Mouse (Mus musculus) CD4-positive helper T cell, adult 2 months (primary cell): ENCODE results near the gene Poll.
A peak's percentile ranks its signal among the peaks of the same experiment; 100 is the strongest.

ENCODE experiments used
- DNase-seq: peaks from one replicate; pipeline ENCODE4 v3.0.0-alpha.2; 2012; ENCODE audit warnings: low read depth, missing footprints, low spot score

Gene Poll

DNA sequence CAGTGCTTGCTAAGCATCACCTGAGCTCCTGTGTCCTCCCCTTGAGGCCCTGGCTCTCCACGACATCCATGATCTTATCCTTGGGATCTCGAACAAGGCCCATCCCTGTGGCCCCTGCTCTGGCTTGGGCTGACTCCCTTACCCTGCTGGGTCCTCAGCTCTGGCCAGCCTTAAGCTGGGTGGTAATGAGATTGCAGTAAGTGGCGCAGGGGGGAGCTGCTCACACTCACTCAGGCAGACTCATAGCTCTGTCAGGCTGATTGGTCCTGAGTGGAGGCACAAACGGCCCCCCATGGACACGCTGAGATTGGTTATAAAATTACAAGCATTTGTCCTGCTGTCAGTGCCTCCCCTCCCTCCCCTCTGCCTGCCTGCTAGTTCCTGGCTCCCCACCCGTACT is 24.4 kb downstream of the Poll start:
- DNase-seq = no peak

- DNase-seq = no peak
Measured at GRCm38 (mm10) chr19:45535214-45535735, 25.1 kb downstream of the Poll start.

DNA sequence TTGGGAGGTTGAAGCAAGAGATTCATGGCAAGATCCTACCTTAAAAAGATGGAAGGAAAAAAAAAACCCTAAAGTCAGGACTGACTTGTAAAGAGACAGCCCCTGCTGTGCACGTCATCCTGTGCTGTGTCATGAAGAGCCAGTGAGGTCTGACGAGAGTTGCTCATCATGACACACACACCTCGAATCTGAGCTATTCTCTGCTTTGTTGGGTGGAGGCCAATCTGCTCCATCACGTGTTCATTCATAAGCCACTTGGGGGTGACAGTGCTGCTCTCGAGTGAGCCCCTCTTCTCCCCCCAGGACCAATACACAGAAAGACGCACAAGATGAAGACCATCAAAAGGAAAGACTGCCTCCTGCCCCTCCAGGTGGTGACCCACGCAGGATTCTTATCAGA is 26.7 kb downstream of the Poll start:
- DNase-seq = no peak

- DNase-seq = no peak
Measured at GRCm38 (mm10) chr19:45531554-45531953, 28.8 kb downstream of the Poll start.

DNA sequence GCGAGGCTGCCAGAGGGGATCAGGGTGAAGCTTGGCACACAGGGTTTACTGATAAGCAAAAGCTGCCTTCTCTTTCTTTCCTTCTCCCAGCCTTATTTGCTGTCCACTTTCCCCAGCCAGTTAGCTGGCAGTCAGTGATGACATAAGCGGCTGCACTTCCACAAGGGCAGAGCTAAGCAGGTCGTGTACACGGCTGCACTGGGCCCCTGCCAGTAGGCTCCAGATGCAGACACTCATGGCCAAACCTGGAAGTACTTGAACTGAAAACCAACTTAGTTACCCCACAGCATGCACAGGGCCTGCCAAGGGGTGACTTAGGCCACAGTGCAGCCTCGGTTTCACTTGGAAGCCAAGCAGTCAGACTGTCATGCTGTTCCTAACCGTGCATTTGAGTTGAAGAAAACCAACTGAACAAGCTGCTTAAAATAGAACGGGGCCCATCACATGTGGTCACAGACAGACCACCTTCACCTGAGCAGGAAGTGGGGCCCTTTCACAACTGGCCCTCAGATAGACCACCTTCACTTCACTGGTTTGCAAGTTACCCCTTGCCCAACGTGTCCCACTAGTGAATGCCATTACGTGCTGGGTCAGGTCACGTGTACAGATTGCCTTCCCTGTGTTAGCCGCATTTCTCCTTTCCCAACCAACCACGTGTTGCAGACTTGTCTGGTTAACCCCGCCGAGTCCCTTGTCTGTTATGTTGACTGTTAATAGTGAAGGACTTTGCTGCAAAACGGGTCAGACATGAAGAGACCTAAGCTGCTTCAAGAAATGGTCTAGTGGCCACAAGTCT is 29.9 kb downstream of the Poll start:
- no peak for DNase-seq

- DNase-seq = no peak
Measured at GRCm38 (mm10) chr19:45529294-45529693, 31.0 kb downstream of the Poll start.

DNA sequence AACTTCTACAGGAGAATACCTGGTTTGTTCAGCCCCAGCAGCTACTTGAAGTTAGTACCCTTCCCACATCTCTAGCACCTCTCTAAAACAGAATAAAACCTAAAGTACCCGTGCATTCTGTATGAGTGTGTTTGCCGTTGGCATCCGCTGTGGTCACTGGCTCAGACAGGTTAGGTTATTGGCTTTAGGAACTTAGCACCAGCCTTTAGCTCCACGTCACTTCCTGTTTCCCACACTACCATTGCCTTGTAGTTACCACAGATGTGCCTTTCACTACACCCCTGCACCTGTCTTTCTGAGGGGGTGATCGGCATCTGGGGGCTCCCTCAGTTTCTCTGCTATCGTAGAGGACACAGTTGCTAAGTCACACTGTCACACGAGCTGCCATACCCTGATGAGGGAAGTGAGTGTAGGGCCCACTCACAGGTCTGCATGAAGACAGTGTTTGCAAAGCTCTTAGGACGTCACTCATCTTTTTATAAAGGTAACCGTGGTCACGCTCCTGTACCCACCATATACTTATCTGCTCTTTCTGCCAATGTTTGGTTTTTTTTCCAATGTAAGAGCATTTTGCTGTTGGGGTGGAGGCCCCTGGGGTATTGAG is 32.3 kb downstream of the Poll start:
- DNase-seq = peak; percentile 42

GRCm38 (mm10) chr19:45527382-45527781 is 32.9 kb downstream of the Poll start:
- no peak for DNase-seq

- DNase-seq = no peak
Measured at GRCm38 (mm10) chr19:45516264-45516663, 44.1 kb downstream of the Poll start.

DNA sequence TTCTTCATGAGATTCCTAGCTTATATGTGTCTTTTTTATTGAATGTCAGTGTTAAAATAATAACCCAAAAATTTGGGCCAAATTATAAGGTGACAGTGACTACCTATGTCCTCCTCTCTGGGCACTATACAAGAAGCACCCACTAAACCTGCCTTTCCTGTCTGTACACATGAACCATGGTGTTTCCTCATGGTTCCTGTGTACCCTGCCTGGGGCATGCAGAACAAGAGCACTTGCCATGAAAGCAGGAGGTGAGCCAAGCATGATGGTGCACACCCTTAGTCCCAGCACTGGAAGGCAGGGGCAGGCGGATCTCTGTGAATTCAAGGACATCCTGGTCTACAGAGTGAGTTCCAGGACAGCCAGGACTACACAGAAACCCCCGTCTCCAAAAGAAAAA is 45.0 kb downstream of the Poll start:
- no peak for DNase-seq

DNA sequence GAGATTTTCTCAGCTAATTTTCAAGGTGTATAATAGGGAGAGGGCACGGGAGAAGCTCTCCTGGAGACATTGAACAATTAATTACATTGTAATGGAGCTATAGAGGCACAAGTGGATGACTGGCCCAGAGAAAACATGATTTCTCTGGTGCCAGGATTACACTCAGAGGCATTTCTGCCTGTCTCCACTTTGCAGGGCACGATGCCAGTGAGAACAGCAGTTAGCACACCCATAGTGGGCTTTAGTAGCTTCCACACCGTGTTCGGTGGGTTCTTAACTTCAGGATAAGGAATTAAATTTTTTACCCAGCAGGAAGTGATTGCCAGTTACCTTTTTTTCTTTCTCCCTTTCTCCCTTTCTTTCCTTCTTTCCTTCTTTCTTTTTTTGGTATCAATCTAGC is 48.9 kb downstream of the Poll start:
- DNase-seq = no peak

DNA sequence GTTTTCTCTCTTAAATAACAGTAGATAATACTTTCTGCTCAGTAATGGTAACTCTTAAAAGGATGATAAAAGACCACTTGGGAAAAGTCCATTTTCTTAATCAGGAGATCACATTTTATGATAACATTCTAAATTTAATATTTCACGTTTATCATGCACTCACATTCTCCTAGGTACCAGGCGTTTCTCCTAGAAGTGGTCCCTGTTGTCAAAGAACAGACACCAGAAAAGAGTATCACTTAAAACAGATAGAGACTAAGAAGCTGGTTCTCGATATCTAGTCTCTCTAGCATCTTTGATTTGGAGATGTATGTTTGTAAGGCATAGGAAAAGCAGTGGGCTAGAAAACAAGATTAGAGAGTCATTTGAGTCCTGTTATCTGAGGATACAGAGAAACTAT is 49.7 kb downstream of the Poll start:
- DNase-seq = no peak

DNA sequence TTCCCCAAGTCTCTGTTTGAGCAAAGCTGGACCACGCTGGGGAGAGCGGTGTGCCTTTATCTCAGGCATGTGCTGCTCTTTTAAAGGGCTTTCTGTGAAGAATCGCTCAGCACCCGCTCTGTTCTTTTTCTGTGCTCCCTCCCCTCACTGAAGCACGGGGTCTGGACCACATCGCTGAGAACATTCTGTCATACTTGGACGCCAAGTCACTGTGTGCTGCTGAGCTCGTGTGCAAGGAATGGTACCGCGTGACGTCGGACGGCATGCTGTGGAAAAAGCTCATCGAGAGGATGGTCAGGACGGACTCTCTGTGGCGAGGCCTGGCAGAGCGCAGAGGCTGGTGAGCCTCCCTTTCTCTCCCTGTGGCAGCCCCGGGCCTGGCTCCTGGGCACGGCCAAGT is 52.8 kb downstream of the Poll start:
- no peak for DNase-seq

DNA sequence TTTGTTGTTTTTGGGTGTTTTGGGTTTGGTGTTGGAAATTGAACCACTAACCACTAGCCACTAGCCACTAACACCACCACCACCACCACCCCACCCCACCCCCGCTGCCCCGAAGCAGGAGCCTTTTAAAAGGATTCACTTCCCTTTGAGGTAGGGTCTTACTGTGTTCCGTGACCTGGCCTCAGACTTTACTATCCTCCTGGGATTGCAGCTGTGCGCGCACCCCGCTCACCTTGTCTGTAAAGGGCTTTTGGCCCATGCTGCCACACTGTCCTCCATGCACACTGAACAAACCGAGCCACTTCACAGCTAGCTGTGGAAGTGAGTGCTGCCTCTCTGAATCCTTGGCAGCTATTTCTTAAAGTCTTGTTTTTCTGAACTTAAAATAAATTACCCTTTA is 54.9 kb downstream of the Poll start:
- DNase-seq = no peak
